Mouse (Mus musculus) neural tube, embryonic 10.5 days (tissue): Measurements from ENCODE around the gene Asic2.

ENCODE experiments used
- DNase-seq: peaks from one replicate; pipeline ENCODE4 v3.0.0-alpha.2; 2017; ENCODE audit warnings: low spot score; ENCODE audit errors: extremely low spot score

Gene Asic2

GRCm38 (mm10) chr11:81039976-81040375, 928.3 kb downstream of the Asic2 start:
- DNase-seq = no peak

GRCm38 (mm10) chr11:81032151-81032550, 936.1 kb downstream of the Asic2 start:
- DNase-seq = no peak

DNA sequence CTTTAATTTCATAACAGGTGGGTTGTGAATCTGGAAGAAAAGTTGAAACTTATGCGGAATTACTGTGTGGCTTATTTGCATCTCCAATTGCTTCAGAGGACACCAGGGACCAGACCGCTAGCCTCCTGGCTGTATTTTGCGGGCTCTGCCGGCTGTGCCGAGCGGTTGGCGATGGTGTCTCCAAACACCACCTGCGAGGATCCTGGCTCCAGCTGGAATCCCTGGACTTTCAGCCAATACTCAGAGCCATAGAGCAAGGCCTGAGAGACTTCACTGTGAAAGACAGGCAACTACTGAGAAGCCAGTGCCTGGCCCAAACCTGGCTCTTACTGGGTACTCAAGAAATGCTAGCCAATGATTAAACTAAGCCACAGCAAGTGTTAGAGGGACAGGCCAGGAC, 953.5 kb downstream of the Asic2 start:
- no peak for DNase-seq

DNA sequence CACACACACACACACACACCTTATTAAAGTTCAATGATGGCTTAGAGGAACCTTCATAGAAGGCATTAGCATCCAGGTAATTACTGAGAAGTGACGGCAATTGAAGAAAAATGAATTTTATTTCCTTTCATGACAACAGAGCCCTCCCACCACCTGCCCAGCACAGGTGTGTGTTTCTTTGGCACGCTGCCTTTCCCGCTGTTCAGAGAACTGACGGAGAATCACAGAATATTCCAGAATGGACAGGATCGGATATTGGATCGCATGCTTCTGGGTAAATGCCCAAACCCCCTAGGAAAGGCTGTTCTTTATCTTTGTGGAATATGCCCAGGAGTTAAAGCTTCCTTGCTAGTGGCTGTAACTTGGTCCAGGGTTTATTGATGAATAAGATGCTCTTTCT, 954.8 kb downstream of the Asic2 start:
- DNase-seq = no peak

DNA sequence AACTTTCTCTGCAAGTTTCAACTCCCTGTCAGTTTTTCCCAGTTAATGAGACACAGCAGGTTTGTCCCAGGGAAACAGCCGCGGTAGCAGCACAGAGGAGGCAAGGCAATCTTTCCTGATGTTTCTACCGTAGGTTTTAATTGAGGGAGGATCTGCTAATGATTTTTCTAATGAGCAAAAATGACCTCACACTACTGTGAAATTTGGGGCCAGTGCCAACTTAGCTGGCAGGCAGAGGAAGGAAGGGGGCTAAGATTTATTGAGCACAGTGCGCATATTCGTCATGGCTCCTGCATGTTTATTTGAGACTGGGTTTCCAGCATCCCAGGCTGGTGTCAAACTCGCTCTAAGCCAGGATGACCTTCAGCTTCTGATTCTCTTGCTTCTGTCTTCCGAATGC, 957.5 kb downstream of the Asic2 start:
- no peak for DNase-seq

DNA sequence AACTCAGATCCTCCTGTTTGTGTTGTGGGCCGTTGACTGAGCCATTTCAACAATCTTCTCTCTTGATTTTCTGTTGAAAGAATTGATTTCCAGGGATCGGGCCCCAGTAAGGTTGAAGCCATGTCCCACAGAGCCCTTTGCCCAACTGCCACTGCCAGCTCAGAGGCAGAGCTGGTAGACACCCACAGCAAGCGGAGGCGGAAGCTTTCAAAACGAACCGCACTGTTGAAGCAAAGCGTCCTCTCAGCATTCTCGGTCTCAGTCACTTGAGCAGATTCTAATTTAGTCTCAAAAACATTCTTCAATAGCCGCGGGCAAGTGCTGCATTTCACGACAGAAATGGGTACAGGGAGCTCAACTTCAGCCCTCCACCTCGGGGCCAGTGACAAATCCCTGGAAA, 958.9 kb downstream of the Asic2 start:
- no peak for DNase-seq

DNA sequence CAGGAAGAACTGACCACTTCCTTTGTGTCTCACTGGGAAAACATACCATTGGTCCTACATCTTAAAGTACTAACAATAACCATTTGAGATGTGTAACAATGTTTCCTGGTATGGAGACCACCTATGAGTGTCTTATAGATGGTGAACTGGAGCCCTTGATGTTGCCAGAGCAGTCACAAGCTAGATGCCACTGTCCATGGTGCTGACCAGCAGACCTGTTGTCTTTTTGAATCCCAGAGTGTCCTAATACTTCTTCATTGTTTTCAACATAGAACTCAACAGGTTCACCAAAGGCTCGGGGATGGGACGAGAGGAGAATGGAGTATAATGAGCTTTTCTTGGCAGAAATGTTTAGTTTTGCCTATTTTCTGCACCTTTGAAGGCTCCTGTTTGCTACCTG, 962.4 kb downstream of the Asic2 start:
- DNase-seq = peak; percentile 39

DNA sequence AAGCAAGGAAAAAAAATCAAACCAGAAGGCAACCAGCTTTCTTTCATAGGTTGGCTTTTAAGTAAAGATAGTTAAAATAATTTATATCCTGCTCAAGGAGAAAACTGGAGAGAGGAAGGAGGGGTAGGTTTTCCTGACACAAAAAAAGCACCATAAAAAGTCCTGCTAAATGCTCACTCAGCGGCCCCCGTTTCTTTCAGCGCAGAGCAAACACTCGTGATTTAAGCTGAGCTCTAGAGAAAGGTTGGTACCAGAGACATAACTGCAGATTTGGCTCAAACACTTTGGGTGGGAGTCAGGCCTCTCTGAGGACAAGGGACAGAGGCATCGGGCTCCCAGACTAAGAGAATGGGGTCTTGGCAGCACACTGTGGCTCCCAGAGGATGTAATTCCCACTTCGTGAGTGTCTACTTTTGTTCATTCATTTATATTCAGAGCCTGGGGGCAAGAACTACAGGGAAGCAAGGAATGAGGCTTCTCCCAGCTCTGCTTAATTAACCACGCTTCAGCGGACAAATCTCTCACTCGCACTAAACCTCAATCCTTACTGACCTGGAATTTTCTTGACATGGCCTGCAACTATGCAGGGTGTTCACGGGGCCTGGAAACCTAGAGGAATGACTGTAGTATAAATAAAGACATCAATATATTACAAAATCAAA, 965.4 kb downstream of the Asic2 start:
- DNase-seq = no peak

- DNase-seq = no peak
Measured at GRCm38 (mm10) chr11:80995621-80996020, 972.6 kb downstream of the Asic2 start.

- no peak for DNase-seq
Measured at GRCm38 (mm10) chr11:80983530-80983929, 984.7 kb downstream of the Asic2 start.

GRCm38 (mm10) chr11:80976239-80976855, 991.9 kb downstream of the Asic2 start:
- DNase-seq = no peak

GRCm38 (mm10) chr11:80974616-80975015, 993.6 kb downstream of the Asic2 start:
- no peak for DNase-seq

- no peak for DNase-seq
Measured at GRCm38 (mm10) chr11:80973976-80974375, 994.3 kb downstream of the Asic2 start.

GRCm38 (mm10) chr11:80973273-80973672, 995.0 kb downstream of the Asic2 start:
- no peak for DNase-seq

GRCm38 (mm10) chr11:80967544-80967943, 1000.7 kb downstream of the Asic2 start:
- no peak for DNase-seq

GRCm38 (mm10) chr11:80966040-80966439, 1002.2 kb downstream of the Asic2 start:
- no peak for DNase-seq

DNA sequence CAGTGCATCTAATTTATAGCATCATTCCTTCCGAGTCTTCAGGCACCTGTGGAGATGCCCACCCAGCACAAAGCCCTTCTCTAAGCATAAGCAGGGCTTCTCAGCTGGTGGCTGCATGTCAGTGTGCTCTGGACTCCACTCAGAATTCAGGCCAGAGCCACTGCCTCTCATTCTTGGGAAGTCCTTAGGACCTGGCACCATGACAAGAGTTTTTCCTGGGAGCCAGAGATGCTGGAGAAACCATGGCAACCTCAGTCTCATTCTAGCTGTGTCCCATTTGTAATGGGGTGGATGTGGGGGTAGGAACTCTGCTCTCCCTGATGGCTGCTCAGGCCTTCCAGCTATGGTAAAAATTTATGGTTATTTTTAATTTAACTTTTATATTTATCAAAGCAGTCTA, 1006.9 kb downstream of the Asic2 start:
- no peak for DNase-seq

GRCm38 (mm10) chr11:80958086-80958671, 1010.1 kb downstream of the Asic2 start:
- no peak for DNase-seq

DNA sequence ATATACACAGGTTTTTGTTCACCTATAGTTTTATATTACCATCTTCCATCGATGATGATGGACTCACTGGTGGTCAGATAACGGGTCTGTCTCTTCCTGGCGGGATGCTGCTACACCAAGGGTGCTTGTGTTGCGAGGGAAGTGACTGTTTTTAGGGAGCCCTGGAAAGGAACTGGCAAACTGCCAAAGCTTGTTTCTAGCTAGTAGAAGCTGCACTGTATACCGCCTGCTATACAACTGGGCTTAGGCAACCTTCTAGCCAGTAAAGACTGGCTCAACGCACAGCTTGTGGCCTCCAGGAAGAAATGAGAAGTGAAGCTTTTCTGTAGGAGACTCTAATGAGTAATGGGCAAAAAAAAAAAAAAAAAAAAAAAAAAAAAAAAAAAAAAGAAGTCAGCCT, 1012.3 kb downstream of the Asic2 start:
- DNase-seq = no peak

GRCm38 (mm10) chr11:80954147-80954546, 1014.1 kb downstream of the Asic2 start:
- no peak for DNase-seq

DNA sequence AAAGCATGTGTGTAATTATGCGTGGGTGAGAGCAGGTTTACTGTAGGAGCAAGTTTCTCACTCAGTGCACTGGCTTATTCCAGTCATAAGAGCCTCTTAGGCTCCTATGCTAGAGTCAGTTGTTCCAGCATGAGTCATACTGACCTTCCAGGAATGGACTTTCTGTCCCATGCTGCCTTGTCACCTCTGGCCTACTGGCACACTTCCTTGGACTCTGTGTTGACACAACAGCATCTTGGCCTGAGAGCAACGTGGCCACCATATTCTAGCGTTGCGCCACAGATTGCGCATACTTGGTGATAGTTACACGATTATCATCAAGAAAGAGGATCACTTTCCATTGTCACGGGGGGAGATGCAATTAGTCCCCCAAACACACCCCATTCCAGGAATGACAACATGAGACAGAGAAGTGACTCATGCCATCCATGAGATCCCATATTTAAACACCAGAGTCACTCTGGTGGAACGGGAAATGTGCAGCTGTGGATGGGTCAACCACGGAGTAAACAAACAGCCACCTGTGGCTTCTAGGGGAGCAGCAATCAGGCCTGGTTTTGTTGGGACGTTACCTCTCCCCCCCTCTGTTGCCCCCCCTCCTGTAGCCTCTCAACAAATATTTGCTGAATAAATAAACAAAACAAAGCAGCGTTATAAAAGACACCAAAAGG, 1019.1 kb downstream of the Asic2 start:
- no peak for DNase-seq

DNA sequence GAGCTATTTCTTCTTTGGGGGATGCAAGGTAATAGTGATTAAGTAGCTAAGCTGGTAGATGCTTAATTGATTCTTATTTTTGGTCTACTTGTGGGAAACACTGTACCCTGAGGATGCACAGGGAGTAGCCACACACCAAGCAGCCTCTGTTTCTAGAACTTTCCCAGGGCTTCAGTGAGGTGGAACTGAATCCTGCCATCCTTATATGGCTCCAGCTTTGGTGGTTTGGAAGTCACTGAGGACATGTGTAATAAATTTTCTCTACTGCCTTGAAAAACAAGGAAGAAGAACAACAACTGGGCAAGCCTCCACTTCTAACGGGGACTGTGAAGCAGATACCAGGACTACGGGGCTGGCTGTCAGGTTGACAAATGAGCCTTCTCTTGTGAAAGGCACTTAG, 1020.2 kb downstream of the Asic2 start:
- DNase-seq = no peak
